Mouse (Mus musculus) intestine, embryonic 14.5 days (tissue): ENCODE measurements around the gene Ttc29. TPM values are rescaled to one million over a fixed set of nuclear protein-coding genes. Genes with fewer than 3 reads are reported as not detected.

Experiments
- ATAC-seq: fragments of 200-750 bp; cut with Nextera tagmentation; replicated peaks from 2 replicates; pipeline ENCODE4 v1.8.0; 2017; ENCODE audit warnings: low read depth, moderate number of reproducible peaks, moderate TSS enrichment, moderate library complexity; ENCODE audit not compliant: low FRiP score, low TSS enrichment
- DNase-seq: peaks from one replicate; pipeline ENCODE4 v3.0.0-alpha.2; 2018; ENCODE audit warnings: low spot score
- H3K27ac ChIP-seq: fragments of 300-500 bp; sonication (generic); 2 replicates; pipeline ENCODE4 v1.5.1; 2014; ENCODE audit warnings: low read depth, mild to moderate bottlenecking, control low read depth
- H3K27me3 ChIP-seq: fragments of 300-500 bp; sonication (generic); replicated peaks from 2 replicates; pipeline ENCODE4 v1.6.1; 2014; ENCODE audit warnings: low read length, control low read depth; ENCODE audit not compliant: control insufficient read depth, insufficient read depth
- H3K36me3 ChIP-seq: fragments of 300-500 bp; sonication (generic); 2 replicates; pipeline ENCODE4 v1.6.1; 2014; ENCODE audit warnings: low read length, control low read depth; ENCODE audit not compliant: control insufficient read depth, insufficient read depth
- H3K4me1 ChIP-seq: fragments of 300-500 bp; sonication (generic); replicated peaks from 2 replicates; pipeline ENCODE4 v1.6.1; 2014; ENCODE audit warnings: low read length, control low read depth, mixed read lengths; ENCODE audit not compliant: control insufficient read depth, insufficient read depth
- H3K4me2 ChIP-seq: fragments of 300-500 bp; sonication (generic); 2 replicates; pipeline ENCODE4 v1.6.1; 2014; ENCODE audit warnings: low read length
- H3K4me3 ChIP-seq: fragments of 300-500 bp; sonication (generic); 2 replicates; pipeline ENCODE4 v1.5.1; 2014; ENCODE audit warnings: low read depth, low read length, control low read depth, mixed read lengths
- H3K9ac ChIP-seq: fragments of 300-500 bp; sonication (generic); 2 replicates; pipeline ENCODE4 v1.6.1; 2014; ENCODE audit warnings: mild to moderate bottlenecking, low read length
- H3K9me3 ChIP-seq: fragments of 300-500 bp; sonication (generic); 2 replicates; pipeline ENCODE4 v1.6.1; 2016; ENCODE audit warnings: low read length, control low read depth; ENCODE audit not compliant: control insufficient read depth
- WGBS: fragments of 180-500 bp; shearing (Covaris S2); extraction: QIAGEN DNeasy Blood & Tissue Kit; methylation state at CpG from one replicate; pipeline ENCODE4 v1.1.7; 2014; 5-methylcytosine and 5-hydroxymethylcytosine counted together
- polyA plus RNA-seq: library from polyadenylated mRNA; unstranded; fragments of >200 nt; fragmentation: Nextera tagmentation; extraction: Ambion mirVana; gene quantifications from 2 replicates; pipeline ENCODE4 v1.2.1, GENCODE M21; 2014

Ttc29 gene
- polyA plus RNA-seq, 1 experiment from 2014 or later, result not detected

DNA sequence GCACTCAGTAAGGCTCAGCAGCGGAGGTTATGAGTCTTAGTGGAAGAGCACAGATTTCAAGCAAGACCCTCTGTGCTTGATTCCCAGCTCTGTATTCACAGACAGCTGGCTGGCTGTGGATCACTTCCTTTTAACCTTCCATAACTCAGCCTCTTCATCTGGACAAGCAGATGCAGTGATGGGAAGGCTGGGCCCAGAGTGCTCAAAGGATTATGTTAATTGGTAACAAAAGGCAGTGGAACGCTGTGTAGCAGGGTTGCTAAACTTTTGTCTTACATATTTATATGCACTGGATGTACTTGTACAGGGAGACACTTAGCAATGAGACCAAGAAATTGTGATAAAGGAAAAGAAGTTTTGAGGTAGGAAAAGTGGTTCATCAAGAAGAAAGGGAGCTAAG, 17.6 kb downstream of the Ttc29 start:
- no peaks in the 10 kb centered on the region for H3K27me3 ChIP-seq
- no peaks in the 10 kb centered on the region for H3K36me3 ChIP-seq
- 65% methylated on average over 2 of the region's 2 CpGs for WGBS
- H3K27ac ChIP-seq, result no peak overlapping the region
- no peak for DNase-seq
- no peaks in the 10 kb centered on the region for H3K4me1 ChIP-seq
- H3K9ac ChIP-seq, result no peak overlapping the region
- no peak overlapping the region for H3K4me3 ChIP-seq
- no peaks in the 10 kb centered on the region for H3K9me3 ChIP-seq
- no peak for ATAC-seq
- H3K4me2 ChIP-seq, result no peak overlapping the region

DNA sequence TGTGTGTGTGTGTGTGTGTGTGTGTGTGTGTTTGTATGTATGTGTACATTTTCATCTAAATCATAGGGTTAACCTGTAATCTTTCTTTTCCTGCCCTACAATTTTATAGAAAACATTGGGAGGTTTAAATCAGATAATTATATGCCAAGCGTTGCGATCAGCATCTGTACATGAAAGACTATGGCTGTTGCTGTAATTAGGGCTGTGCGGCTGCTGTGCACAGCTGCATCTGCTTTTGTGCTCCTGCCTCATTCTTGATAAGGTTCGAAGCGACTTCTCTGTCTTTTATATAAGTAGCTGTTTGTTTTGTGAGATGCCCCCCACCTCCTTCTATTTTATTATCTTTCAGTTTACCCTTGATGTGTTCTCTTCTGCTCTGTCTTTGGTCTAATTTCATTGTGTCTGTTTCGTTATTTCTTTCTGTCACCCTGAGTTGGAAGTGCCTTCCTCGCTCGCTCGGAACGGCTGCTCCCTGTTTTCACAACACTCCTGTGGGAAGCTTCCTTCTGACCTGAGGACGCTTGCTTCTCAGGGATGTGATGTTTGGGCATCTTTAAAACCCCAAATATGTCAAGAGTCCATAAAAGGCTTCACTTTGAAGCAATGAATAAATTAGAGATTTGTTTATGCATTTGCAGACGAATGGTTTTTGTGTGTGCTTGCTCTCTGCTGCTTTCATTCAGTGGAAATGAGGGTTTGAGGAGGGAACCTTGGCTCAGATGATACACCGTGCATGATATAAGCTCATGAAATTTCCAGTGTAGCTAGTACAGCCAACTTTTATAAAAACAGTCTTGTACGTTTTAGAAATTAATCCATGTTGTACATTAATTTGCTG, 20.0 kb downstream of the Ttc29 start:
- no peaks in the 10 kb centered on the region for H3K4me1 ChIP-seq
- no peak overlapping the region for H3K27ac ChIP-seq
- H3K4me2 ChIP-seq, result no peak overlapping the region
- H3K4me3 ChIP-seq, result no peak overlapping the region
- H3K9ac ChIP-seq, result no peak overlapping the region
- H3K9me3 ChIP-seq, result no peaks in the 10 kb centered on the region
- WGBS, result 46% methylated on average over 14 of the region's 14 CpGs
- no peaks in the 10 kb centered on the region for H3K36me3 ChIP-seq
- DNase-seq (no peak), ATAC-seq (no peak)
- no peaks in the 10 kb centered on the region for H3K27me3 ChIP-seq

DNA sequence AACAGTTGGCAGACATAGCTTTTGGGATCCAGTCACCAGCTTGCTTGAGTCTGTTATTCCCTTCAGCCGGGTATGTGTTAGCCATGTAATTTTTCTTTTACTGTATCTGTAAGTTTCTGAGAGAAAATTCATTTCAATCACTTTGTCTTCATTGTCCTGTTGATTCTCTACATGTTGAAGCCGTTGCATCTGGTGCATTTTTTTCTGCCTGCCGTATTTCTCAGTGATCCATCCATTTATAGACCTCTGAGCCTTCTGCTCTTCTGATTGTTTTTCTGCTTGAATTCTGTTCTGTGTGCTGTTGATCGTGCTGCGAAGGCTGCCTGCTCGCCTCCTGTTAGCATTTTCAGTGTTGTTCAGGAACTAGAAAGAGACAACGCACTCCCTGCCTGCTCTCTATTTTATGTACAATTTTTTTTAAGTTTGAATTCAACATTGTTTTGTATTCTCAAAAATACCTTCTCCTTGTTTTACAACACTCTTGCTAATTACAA, 20.7 kb downstream of the Ttc29 start:
- no peak for ATAC-seq
- 72% methylated on average over 7 of the region's 7 CpGs for WGBS
- H3K27ac ChIP-seq, result no peak overlapping the region

DNA sequence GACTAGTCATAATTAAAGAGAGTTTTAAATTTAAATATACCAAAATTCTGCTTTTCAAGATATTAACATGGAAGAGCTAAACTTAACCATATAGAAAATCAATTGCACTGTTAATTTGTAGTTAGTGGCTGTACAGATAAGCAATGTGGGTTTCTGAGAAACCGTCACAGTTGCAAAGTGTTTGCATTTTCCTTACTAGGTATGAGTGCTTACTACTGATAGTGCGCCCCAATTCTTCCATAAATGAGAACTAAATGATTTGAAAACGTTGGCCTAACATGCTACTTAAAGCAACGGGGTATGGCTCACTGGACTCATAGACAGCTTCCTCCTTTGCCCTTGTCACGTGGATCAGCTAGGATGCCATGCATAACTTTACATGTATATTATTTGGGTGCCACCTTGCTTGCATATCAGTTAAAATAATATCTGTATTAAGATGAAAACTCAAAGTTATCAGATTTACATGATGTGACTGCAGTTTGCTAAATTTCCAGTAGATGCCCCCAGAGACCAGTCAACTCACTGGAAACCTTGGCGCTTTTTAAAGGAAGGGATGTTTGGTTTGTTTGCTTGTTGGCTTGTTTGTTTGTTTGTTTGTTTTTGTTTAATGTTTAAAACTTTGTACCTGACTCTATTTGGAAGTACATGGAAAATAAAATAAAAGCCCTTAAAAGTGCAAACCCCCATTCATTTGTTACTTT, 25.0 kb downstream of the Ttc29 start:
- H3K4me2 ChIP-seq, result no peak overlapping the region
- DNase-seq (no peak), ATAC-seq (no peak)
- no peak overlapping the region for H3K27ac ChIP-seq
- H3K27me3 ChIP-seq, result no peaks in the 10 kb centered on the region
- no peak overlapping the region for H3K9ac ChIP-seq
- H3K36me3 ChIP-seq, result no peaks in the 10 kb centered on the region
- H3K9me3 ChIP-seq, result no peaks in the 10 kb centered on the region
- WGBS, result 56% methylated on average over 6 of the region's 6 CpGs
- H3K4me3 ChIP-seq, result no peak overlapping the region
- no peaks in the 10 kb centered on the region for H3K4me1 ChIP-seq

More for the DNA sequence above, 20.7 kb downstream of the Ttc29 start:
- no peaks in the 10 kb centered on the region for H3K4me1 ChIP-seq
- DNase-seq, result no peak
- no peaks in the 10 kb centered on the region for H3K27me3 ChIP-seq
- H3K36me3 ChIP-seq, result no peaks in the 10 kb centered on the region
- no peak overlapping the region for H3K4me2 ChIP-seq
- H3K9me3 ChIP-seq, result no peaks in the 10 kb centered on the region
- no peak overlapping the region for H3K4me3 ChIP-seq
- H3K9ac ChIP-seq, result no peak overlapping the region

DNA sequence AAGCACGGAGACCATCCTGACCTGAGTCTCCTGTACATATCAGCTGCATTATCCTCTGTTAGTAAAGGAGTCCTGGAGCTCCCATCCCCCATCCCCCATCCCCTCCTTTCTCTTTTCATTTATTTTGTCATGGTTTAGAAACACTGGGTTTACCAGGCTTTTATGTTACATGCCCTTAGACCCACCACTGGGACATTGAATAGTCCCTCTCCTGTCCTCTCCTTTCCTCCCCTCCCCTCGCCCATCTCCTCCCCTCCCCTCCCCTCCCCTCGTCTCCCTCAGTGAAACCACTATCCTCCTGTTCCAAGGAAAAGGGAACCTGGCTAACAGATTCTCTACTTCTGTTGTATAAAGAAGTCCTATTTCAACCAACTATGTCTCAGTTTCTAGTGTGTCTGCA, 38.0 kb downstream of the Ttc29 start:
- no peak for ATAC-seq
- H3K4me1 ChIP-seq, result no peaks in the 10 kb centered on the region
- DNase-seq, result no peak
- H3K9ac ChIP-seq, result no peak overlapping the region
- no peak overlapping the region for H3K4me3 ChIP-seq
- no peaks in the 10 kb centered on the region for H3K36me3 ChIP-seq
- 53% methylated on average over 2 of the region's 3 CpGs for WGBS
- no peaks in the 10 kb centered on the region for H3K9me3 ChIP-seq
- H3K27ac ChIP-seq, result no peak overlapping the region
- H3K27me3 ChIP-seq, result no peaks in the 10 kb centered on the region
- H3K4me2 ChIP-seq, result no peak overlapping the region

DNA sequence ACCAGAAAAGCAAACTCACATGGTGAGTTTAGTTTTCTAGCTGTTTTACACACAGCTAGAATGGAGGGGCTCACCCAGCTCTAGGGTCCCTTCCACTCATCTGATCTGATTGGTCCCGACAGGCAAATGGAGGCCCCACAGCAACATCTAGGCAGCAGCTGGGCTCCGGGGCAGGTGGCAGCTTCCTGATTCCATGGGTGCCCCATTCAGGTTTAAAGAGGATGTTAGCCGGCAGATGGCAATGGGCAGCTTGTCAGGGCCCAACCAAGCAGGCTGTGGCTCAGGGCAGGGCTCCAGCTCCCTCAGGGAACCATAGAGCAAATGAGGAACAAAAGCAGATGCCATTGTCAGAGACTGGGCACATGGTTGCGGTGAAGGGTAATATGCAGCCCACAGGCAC, 41.3 kb downstream of the Ttc29 start:
- 90% methylated on average over 4 of the region's 4 CpGs for WGBS
- Histone ChIP-seq H3K4me2 (no peak overlapping the region), H3K4me1 (no peaks in the 10 kb centered on the region), H3K4me3 (no peak overlapping the region), H3K27ac (no peak overlapping the region), H3K9me3 (no peaks in the 10 kb centered on the region), H3K27me3 (no peaks in the 10 kb centered on the region), H3K36me3 (no peaks in the 10 kb centered on the region), H3K9ac (no peak overlapping the region)
- ATAC-seq, result no peak
- DNase-seq, result no peak

DNA sequence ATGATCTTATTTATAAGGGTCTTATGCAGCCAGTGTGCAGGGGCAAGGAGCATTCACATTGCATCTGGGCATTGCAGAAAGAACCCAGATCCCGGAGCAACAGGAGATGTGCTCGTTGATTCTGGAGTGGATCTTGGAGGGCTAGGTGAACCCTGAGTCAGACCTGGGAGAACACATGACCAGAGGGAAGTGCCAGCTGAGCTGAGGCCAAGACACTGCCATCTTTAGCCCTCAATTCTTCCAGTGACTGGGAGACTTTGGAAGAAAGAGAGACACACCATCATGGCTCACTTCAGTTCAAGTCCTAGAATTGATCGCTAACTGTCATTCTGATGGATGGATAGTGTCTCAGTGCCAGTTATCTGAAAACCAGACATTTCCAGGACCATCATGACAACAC, 41.9 kb downstream of the Ttc29 start:
- WGBS, result 93% methylated on average over 3 of the region's 3 CpGs
- ATAC-seq, result no peak

DNA sequence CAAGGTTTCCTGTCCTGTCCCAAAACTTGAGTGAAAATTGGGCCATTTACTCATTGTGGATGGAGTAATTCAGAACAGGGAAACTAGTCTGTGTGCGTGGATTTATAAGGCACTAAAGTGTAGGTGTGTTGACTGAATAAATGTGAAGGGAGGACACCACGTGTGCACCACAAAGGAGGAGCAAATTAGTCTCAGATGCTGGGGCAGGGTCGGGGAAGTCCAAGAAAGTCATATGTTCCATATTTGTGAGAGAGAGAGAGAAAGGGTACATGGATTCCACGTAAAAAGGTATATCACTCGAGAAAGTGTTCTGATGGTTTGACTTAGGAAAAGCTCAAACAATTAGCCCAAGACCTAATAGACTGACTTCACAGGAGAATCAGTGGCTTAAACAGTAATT, 52.4 kb downstream of the Ttc29 start:
- H3K4me1 ChIP-seq, result no peaks in the 10 kb centered on the region
- H3K27ac ChIP-seq, result no peak overlapping the region
- ATAC-seq (no peak), DNase-seq (no peak)
- H3K27me3 ChIP-seq, result no peaks in the 10 kb centered on the region
- no peak overlapping the region for H3K9ac ChIP-seq
- 84% methylated on average over 5 of the region's 5 CpGs for WGBS
- no peaks in the 10 kb centered on the region for H3K9me3 ChIP-seq
- H3K36me3 ChIP-seq, result no peaks in the 10 kb centered on the region
- H3K4me2 ChIP-seq, result no peak overlapping the region
- H3K4me3 ChIP-seq, result no peak overlapping the region

More for the DNA sequence above, 41.9 kb downstream of the Ttc29 start:
- H3K4me3 ChIP-seq, result no peak overlapping the region
- no peaks in the 10 kb centered on the region for H3K36me3 ChIP-seq
- H3K9me3 ChIP-seq, result no peaks in the 10 kb centered on the region
- no peak overlapping the region for H3K27ac ChIP-seq
- DNase-seq, result no peak
- H3K9ac ChIP-seq, result no peak overlapping the region
- no peaks in the 10 kb centered on the region for H3K4me1 ChIP-seq
- H3K27me3 ChIP-seq, result no peaks in the 10 kb centered on the region
- no peak overlapping the region for H3K4me2 ChIP-seq
